Mouse (Mus musculus) neural tube, embryonic 15.5 days (tissue): Measurements from ENCODE around the gene Armt1. TPM values are rescaled to one million over a fixed set of nuclear protein-coding genes. Genes with fewer than 3 reads are reported as not detected.

ENCODE experiments used
- ATAC-seq: fragments of 200-750 bp; cut with Nextera tagmentation; 2 replicates; pipeline ENCODE4 v1.8.0; 2017; ENCODE audit warnings: mild to moderate bottlenecking, moderate TSS enrichment, moderate library complexity; ENCODE audit not compliant: low FRiP score
- H3K27ac ChIP-seq: fragments of 300-500 bp; sonication (generic); replicated peaks from 2 replicates; pipeline ENCODE4 v1.5.1; 2015; ENCODE audit warnings: mild to moderate bottlenecking, inconsistent platforms
- H3K27me3 ChIP-seq: fragments of 300-500 bp; sonication (generic); replicated peaks from 2 replicates; pipeline ENCODE4 v1.6.1; 2015; ENCODE audit warnings: inconsistent platforms
- H3K36me3 ChIP-seq: fragments of 300-500 bp; sonication (generic); 2 replicates; pipeline ENCODE4 v1.6.1; 2015; ENCODE audit warnings: inconsistent platforms
- H3K4me1 ChIP-seq: fragments of 300-500 bp; sonication (generic); 2 replicates; pipeline ENCODE4 v1.6.1; 2015; ENCODE audit warnings: inconsistent platforms
- H3K4me2 ChIP-seq: fragments of 300-500 bp; sonication (generic); 2 replicates; pipeline ENCODE4 v1.6.1; 2015; ENCODE audit warnings: inconsistent platforms, mild to moderate bottlenecking, moderate library complexity
- H3K4me3 ChIP-seq: fragments of 300-500 bp; sonication (generic); replicated peaks from 2 replicates; pipeline ENCODE4 v1.5.1; 2015; ENCODE audit warnings: mild to moderate bottlenecking, inconsistent platforms
- H3K9ac ChIP-seq: fragments of 300-500 bp; sonication (generic); replicated peaks from 2 replicates; pipeline ENCODE4 v1.6.1; 2015; ENCODE audit warnings: mild to moderate bottlenecking, inconsistent platforms
- H3K9me3 ChIP-seq: fragments of 300-500 bp; sonication (generic); replicated peaks from 2 replicates; pipeline ENCODE4 v1.6.1; 2016; ENCODE audit warnings: inconsistent platforms
- WGBS: fragments of 180-500 bp; shearing (Covaris S2); methylation state at CpG from one replicate; pipeline ENCODE4 v1.1.7; 2015; ENCODE audit warnings: mixed read lengths; 5-methylcytosine and 5-hydroxymethylcytosine counted together
- polyA plus RNA-seq: library from polyadenylated mRNA; unstranded; fragments of >200 nt; fragmentation: Nextera tagmentation; extraction: Ambion mirVana; gene quantifications from 2 replicates; pipeline ENCODE4 v1.2.1, GENCODE M21; 2015

Armt1 gene
- polyA plus RNA-seq: 12.1 and 14.0 TPM in 2 replicates

DNA sequence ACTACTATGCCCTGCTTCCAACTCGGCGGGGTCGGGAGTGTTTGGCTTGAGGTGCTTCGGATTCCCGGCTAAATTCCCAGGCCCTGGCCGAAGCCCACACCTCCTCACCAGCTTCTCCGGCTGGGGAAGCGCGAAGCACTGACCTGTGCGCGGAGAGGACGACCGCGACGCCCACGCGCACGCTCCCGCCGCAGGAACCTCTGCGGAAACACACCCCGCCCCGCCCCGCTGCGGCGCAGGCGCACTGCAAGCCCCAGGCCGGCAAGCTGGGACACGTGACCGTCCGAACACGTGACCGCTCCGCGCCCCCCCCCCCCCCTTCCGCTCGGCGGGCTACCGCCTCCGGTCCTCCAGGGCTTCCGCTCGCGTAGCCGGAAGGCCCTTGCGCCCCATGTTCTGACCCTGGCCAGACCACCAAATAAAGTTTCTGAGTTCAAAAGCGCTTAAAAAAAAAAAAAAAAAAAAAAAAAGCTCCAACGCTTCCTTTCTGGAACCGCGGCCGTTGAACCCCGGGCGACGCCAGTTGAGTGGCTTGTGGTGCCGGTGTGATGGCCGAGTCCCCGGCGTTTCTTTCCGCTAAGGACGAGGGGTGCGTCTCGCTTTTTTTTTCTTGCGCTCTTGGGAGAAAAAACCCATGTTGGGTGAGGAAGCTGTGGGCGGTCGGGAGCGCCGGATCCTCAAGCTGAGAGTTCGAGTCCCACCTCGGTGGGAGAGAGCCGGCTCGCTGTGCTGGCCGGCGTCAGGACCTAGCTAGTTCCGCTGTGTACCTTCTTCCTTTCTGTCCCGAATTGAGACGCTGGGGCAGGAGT is at the start of gene Armt1, which contains the start of gene Rmnd1:
TSS of gene Armt1 (plus strand) at position 345 of the 809 bp plus-strand sequence.
TSS of gene Rmnd1 (minus strand) at position 266 of the 809 bp plus-strand sequence.
- H3K36me3 ChIP-seq: peaks cover 4% of the 10 kb centered on the region; the same call in 1 of the 2 replicates
- WGBS: under 1% methylated on average over 73 of the region's 75 CpGs
- ATAC-seq: peak; percentile 96

DNA sequence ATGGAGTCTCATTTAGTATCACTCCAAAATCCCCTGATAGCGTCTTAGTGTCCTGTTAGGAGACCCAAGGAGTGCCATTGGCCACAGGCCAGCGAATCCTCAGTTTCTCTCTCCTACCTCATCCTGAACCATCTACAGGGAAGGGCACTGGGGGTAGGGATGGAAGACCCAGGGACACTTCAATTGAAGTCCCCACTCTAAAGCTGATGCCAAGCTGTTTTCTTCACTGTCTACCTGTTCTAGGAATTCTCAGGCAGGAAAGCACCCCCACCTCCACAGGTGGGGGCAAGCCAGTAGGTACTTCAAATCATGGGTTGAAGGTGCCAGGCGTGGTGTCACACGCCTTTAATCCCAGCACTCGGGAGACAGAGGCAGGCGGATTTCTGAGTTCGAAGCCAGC is 48.0 kb upstream of the Armt1 start:
- Histone ChIP-seq H3K27me3 (no peaks in the 10 kb centered on the region), H3K4me3 (no peak overlapping the region), H3K9ac (no peak overlapping the region), H3K9me3 (no peaks in the 10 kb centered on the region), H3K4me2 (no peak overlapping the region), H3K36me3 (no peaks in the 10 kb centered on the region), H3K27ac (no peak overlapping the region), H3K4me1 (peaks cover 17% of the 10 kb centered on the region)
- WGBS: 95% methylated on average over 7 of the region's 7 CpGs
- no peak for ATAC-seq

More for the DNA sequence above, at the start of gene Armt1, which contains the start of gene Rmnd1:
- Histone ChIP-seq H3K27ac (peak within 1 kb of the TSS; percentile 88), H3K27me3 (no peaks in the 10 kb centered on the region), H3K9ac (peak within 1 kb of the TSS; percentile 62), H3K4me2 (peak within 1 kb of the TSS; percentile 73), H3K9me3 (no peaks in the 10 kb centered on the region), H3K4me3 (peak within 1 kb of the TSS; percentile 61), H3K4me1 (peaks cover 21% of the 10 kb centered on the region)

DNA sequence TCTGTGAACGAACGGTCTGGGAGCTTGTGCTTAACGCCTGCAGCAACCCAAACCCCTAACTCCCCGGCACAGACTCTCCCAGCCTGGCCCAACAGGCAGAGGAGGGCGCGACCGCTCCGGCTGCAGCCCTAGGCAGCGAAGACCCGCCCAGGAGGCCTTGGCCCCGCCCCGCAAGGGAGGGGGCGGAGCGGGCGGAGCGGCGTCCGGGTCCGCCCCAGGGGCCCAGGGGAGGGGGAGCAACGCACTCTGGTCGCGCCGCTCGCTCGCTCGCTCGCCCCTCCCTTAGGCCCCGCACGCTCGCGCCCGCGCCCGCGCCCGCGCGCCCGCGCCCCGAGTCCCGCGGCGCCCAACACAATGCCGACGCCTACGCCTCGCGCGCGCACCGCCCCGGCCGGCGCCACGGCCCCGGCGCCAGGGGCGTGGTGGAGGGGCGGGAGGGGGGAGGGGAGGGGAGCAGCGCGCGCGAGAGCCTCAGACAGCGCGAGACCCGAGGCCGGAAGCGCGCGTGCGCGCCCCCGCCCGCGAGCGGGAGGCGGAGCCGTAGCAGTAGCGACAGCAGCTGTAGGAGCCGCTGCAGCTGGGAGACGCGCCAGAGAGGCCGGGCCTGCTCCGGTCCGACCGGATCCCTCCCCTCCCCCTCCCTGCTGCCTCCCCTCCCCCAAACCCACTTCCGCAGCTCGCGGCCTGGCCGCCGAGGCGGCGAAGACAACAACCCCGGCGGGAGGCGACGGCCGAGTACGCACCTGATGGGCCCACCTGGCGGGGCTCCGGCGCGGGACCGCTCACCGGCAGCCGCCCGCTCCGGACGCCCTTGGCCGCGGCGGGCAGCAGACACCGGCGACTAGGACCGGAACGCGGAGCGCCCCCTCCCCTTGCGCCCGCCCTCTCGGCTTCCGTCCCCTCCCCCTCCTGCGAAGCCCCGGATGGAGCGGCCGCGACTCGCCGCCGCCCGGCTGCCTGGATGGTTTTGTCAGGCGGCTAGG is 45.4 kb upstream of the Armt1 start:
- Histone ChIP-seq H3K9ac (peak overlapping the region; percentile 99), H3K27ac (peak overlapping the region; percentile 100), H3K4me2 (peak overlapping the region; percentile 71), H3K4me3 (peak overlapping the region; percentile 91), H3K4me1 (peaks cover 44% of the 10 kb centered on the region), H3K9me3 (no peaks in the 10 kb centered on the region), H3K36me3 (no peaks in the 10 kb centered on the region), H3K27me3 (no peaks in the 10 kb centered on the region)
- WGBS: under 1% methylated on average over 77 of the region's 133 CpGs
- ATAC-seq: peak; percentile 91

DNA sequence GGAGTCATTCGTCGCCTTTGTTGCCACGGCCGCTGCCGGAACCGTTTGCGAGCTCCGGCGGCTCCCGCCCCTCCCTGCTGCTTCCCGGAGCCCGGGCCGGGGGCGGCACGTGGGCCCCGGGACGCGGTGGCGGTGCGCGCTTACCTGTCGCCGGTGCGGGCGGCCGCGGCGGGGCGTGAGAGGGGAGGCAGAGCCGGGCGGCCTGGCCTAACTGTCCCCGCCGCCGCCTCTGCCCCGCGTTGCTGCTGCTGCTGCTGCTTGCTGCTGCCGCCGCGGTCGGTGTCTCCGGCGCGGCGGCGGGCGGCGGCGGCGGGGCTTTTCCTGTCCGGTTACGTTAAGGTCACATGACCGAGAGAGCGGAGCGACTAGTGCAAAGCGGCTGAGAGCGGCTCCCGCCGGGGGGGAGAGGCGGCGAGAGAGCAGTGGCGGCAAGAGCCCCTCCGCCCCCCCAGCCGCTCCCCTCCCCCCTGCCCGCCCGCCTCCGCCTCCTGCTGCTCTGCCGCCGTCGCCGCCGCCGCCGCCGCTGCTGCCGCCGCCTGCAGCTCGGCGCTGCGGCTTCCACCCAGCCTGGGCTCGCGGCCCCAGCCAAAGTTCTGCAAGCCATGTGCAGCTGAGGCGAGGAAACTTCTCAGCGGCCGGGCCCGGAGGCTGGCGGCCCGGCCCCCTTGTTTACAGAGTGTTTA is 44.4 kb upstream of the Armt1 start, which contains the start of gene Zbtb2:
TSS of gene Zbtb2 (minus strand) at position 408 of the 683 bp plus-strand sequence.
- ATAC-seq: peak; percentile 7; the same call in 1 of the 2 replicates
- WGBS: under 1% methylated on average over 41 of the region's 87 CpGs
- H3K9ac ChIP-seq: peak within 1 kb of the TSS; percentile 99
- H3K9me3 ChIP-seq: no peaks in the 10 kb centered on the region
- peak within 1 kb of the TSS; percentile 91 for H3K4me3 ChIP-seq
- peak within 1 kb of the TSS; percentile 71 for H3K4me2 ChIP-seq
- H3K27me3 ChIP-seq: no peaks in the 10 kb centered on the region
- H3K36me3 ChIP-seq: no peaks in the 10 kb centered on the region
- H3K4me1 ChIP-seq: peaks cover 44% of the 10 kb centered on the region
- H3K27ac ChIP-seq: peak within 1 kb of the TSS; percentile 100

DNA sequence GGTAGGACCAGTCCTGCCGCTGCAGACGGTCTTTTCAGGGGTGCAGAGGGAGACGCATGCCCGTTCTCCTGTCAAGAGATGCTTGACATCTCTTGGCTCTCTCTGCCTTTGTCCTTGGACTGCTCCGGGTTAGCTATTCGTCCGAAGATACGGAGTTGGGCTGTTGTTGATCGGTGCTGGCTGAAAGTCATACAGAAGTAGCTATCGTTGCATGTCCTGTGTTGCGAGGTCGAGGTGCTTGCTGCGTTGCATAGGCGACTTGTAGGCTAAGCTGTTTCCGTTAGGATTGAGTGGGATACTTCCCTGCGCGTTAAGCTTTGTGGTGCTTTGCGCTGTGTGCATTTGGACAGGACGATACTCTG is 43.9 kb upstream of the Armt1 start:
- peak overlapping the region; percentile 99 for H3K9ac ChIP-seq
- peak; percentile 0; the same call in 1 of the 2 replicates for ATAC-seq
- H3K27me3 ChIP-seq: no peaks in the 10 kb centered on the region
- H3K27ac ChIP-seq: peak overlapping the region; percentile 100
- WGBS: under 1% methylated on average over 19 of the region's 19 CpGs
- peak overlapping the region; percentile 71 for H3K4me2 ChIP-seq
- peaks cover 44% of the 10 kb centered on the region for H3K4me1 ChIP-seq
- H3K9me3 ChIP-seq: no peaks in the 10 kb centered on the region
- H3K36me3 ChIP-seq: no peaks in the 10 kb centered on the region
- H3K4me3 ChIP-seq: peak overlapping the region; percentile 91

DNA sequence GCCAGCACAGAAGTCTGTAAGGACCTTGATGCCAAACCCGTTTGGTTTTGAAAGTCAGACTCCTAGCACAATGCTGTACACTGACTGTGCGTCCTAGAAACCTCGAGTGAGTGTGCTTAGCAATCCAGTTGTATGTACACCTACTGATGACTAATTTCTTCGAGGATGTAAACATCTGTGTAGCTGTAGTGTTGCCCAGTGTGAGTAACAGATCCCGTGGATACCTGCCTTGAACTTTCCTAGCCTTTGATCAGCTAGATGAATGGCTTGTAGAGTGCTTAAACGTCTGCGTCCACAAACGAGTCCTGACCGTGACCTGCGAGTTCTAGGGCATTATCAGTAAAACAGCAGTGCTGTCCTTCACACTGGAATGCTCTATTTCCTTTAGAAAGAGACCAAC is 43.2 kb upstream of the Armt1 start:
- peaks cover 44% of the 10 kb centered on the region for H3K4me1 ChIP-seq

DNA sequence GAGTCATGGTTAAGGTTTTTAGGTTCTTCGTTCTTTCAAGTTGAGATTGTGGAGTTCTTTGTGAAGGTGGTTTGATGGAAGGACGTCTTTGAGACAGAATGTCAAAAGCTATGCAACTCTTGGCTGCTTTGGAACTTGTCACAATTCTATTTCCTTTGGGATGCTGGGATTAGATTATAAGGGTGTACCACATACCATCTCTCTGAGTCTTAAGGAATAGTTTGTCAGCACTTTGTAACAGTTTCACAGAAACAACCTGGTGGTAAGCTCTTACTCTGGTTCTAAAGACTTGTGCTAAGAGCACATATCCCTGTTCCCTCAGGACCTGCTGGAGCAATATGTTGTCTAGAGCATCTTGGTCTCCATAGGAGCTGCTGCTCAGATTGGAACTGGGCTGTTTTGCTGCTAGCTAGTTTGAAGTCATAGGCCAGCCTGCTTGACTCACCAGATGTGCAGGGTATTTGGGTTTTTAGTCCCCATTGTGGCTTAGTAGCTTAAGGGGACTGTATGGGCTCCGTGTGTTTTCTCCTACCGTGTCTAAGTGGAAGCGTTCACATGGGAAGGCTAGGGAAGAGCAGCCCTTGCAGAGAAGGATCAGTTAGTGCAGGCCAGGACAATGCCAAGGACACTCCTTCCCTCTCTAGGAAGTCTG is 42.7 kb upstream of the Armt1 start:
- Histone ChIP-seq H3K27ac (no peak overlapping the region), H3K9me3 (no peaks in the 10 kb centered on the region), H3K4me3 (peak overlapping the region; percentile 91), H3K9ac (peak overlapping the region; percentile 99), H3K4me1 (peaks cover 47% of the 10 kb centered on the region), H3K36me3 (no peaks in the 10 kb centered on the region), H3K4me2 (peak overlapping the region; percentile 71), H3K27me3 (no peaks in the 10 kb centered on the region)
- ATAC-seq: no peak
- 52% methylated on average over 5 of the region's 5 CpGs for WGBS

More for the DNA sequence above, 43.2 kb upstream of the Armt1 start:
- Histone ChIP-seq H3K4me2 (peak overlapping the region; percentile 71), H3K9me3 (no peaks in the 10 kb centered on the region), H3K36me3 (no peaks in the 10 kb centered on the region), H3K27me3 (no peaks in the 10 kb centered on the region), H3K4me3 (peak overlapping the region; percentile 91), H3K27ac (no peak overlapping the region), H3K9ac (peak overlapping the region; percentile 99)
- 28% methylated on average over 10 of the region's 10 CpGs for WGBS
- ATAC-seq: no peak

DNA sequence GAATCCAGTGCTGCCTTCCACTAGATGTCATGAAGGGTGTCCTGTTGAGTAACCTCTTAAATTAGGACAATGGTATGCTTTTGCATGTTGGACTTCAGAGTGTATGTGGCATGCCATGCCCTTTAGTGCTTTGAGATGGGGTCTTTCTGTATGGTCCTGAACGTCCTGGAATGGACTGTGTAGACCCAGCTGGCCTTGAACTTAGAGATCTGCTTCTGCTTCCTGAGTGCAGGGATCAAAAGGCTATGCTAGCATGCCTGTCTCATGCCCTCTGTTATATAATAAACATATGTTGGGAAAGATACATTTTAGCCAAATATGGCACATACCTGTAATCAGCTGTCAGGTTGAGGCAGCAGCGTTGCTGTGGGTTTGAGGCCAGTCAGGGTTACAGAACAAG is 41.7 kb upstream of the Armt1 start:
- ATAC-seq: no peak
- Histone ChIP-seq H3K36me3 (no peaks in the 10 kb centered on the region), H3K9me3 (no peaks in the 10 kb centered on the region), H3K4me1 (peaks cover 48% of the 10 kb centered on the region), H3K4me3 (no peak overlapping the region), H3K9ac (no peak overlapping the region), H3K4me2 (peak overlapping the region; percentile 5; the same call in 1 of the 2 replicates), H3K27ac (no peak overlapping the region), H3K27me3 (no peaks in the 10 kb centered on the region)
- 78% methylated on average over 2 of the region's 2 CpGs for WGBS

DNA sequence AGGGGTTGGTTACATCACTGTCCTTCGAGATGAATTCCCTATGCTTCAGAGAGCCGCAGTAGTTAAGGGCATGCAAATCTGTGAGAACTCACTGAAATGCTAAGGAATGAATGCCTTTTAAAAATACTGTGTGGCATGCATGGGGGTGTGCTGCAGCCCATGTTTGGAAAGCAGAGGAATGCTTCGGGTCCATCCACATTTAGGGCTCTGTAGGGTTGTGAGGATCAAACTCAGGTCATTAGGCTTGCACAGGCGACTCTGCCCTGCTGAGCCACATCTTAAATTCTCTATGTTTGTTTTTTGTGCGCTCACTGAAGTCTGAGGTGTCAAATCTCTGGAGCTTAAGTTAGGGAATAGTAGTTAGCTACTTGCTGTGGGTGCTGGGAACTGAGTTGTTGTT is 41.2 kb upstream of the Armt1 start:
- Histone ChIP-seq H3K9ac (no peak overlapping the region), H3K4me2 (0 out of 2 replicates have a peak overlapping the region, but pooled peaks have one; percentile 5), H3K9me3 (no peaks in the 10 kb centered on the region), H3K36me3 (no peaks in the 10 kb centered on the region), H3K27ac (no peak overlapping the region), H3K4me1 (peaks cover 47% of the 10 kb centered on the region), H3K27me3 (no peaks in the 10 kb centered on the region), H3K4me3 (no peak overlapping the region)
- no peak for ATAC-seq
- WGBS: 77% methylated on average over 5 of the region's 5 CpGs

DNA sequence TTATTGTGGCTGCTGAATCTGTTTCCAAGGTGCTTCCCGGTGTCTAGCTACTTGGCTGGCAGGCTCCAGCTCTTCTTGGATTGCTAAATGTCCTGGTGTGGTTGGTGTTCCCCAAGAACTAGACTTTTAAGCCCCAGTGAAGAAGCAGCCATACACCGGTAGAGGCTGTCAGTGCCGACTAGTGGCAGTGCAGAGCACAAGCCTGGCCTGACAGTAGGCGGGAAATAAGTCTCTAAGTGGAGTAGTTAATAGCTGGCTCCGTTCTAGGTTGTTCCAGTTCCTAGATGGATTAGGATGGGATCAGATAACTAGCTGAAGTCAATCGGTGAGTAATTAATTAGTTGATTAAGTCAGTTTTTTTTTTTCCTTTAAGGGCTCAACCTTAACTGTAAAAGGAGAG is 40.4 kb upstream of the Armt1 start:
- Histone ChIP-seq H3K4me2 (0 out of 2 replicates have a peak overlapping the region, but pooled peaks have one; percentile 5), H3K4me1 (peaks cover 43% of the 10 kb centered on the region), H3K9me3 (no peaks in the 10 kb centered on the region), H3K9ac (no peak overlapping the region), H3K27ac (no peak overlapping the region), H3K27me3 (no peaks in the 10 kb centered on the region), H3K4me3 (no peak overlapping the region), H3K36me3 (peaks cover 2% of the 10 kb centered on the region)
- 56% methylated on average over 6 of the region's 6 CpGs for WGBS
- ATAC-seq: no peak
